Mouse (Mus musculus) mammary gland, adult 2 months (tissue): Measurements from ENCODE around the gene Nkapl. TPM values are rescaled to one million over a fixed set of nuclear protein-coding genes. Genes with fewer than 3 reads are reported as not detected.

Experiments
- polyA plus RNA-seq: library from polyadenylated mRNA; depleted of rRNA; stranded (reverse); fragments of >200 nt; gene quantifications from 2 replicates; pipeline ENCODE4 v1.2.3, GENCODE M21; 2012; ENCODE audit warnings: low replicate concordance; rRNA removed

Gene Nkapl
- polyA plus RNA-seq = 0.78 and 0.93 TPM in 2 replicates

GRCm38 (mm10) chr13:21468061-21469019, at the start of gene Nkapl:
TSS of gene Nkapl (minus strand) at chr13:21468509.

GRCm38 (mm10) chr13:21501182-21501581, 32.9 kb upstream of the Nkapl start, which contains the start of gene Gm11273:
TSS of gene Gm11273 (minus strand) at chr13:21501418.

DNA sequence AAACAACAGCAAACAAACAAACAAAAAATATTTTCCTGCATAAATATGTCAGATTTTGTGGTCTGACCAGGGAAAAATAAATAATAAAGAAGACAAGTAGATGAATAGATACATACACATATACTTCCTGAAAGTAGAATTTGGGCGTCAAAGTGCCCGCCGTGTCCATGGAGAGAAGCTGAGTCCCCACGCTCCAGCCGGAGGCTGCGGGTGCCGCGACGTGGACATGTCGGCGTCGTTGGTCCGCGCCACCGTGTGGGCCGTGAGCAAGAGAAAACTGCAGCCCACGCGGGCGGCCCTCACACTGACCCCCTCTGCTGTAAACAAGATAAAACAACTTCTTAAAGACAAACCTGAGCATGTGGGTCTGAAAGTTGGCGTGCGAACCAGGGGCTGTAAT, 26.8 kb upstream of the Nkapl start, which contains the start of gene AK157302:
Gene AK157302 (plus strand): TSS at position 144 of the 400 bp plus-strand sequence.

GRCm38 (mm10) chr13:21478759-21479670, 10.7 kb upstream of the Nkapl start, which contains the start of the genes Zkscan4 and Gm10065:
TSS of gene Zkscan4 (plus strand) at chr13:21478907.
TSS of gene Gm10065 (minus strand) at chr13:21479441.

GRCm38 (mm10) chr13:21453449-21453848, 14.9 kb downstream of the Nkapl start, which contains the start of gene Zscan26:
TSS of gene Zscan26 (minus strand) at chr13:21453730.

DNA sequence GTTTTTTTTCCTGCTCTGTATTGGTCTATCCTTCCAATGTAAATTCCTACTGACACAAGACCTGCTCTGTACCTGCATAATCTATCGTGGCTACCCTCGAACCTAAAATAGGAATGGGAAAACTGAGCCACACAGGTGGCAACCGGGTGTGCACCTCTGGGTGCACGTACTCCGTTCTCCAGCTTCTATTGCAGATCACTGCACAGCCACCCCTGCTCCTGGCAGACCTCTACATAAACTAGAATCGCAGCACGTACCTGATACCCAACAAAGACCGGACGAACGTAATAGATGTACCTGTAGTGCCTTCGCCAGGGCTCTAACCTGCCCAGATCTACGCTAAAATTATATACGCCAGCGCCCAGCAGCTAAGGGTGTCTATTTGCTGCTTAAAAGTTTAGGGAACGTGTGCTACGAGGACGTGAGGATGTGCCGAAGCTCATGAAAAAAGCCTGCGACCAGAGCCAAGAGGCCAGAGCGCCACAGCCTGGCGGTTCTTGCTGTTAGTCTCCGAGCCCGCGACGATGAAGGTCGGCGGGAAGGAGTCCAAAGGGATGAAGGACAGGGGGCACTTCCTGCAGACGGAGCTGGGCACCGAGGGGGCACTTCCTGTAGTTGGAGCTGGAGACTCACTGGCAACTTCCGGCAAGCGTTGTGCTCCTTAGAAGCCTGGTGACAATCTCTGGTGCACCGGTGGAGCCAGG, 27.7 kb downstream of the Nkapl start, which contains the start of gene Pgbd1:
Gene Pgbd1 (minus strand): TSS at position 556 of the 704 bp plus-strand sequence.

Other genes starting within 250 kb of the Nkapl start
- not detected in 2 replicates for gene Gpx5, start 175.8 kb downstream of the Nkapl start, polyA plus RNA-seq
- gene Gpx6, start 156.4 kb downstream of the Nkapl start, polyA plus RNA-seq = not detected in 2 replicates
- not detected in 2 replicates for gene Olfr1367, start 121.6 kb downstream of the Nkapl start, polyA plus RNA-seq
- 0.57 and 1.9 TPM in 2 replicates for gene Zscan12, start 105.7 kb downstream of the Nkapl start, polyA plus RNA-seq
- 20.3 and 33.3 TPM in 2 replicates for gene Zkscan3, start 65.8 kb downstream of the Nkapl start, polyA plus RNA-seq
- 0.13 and 0.37 TPM in 2 replicates for gene Pgbd1, start 27.5 kb downstream of the Nkapl start, polyA plus RNA-seq
- gene Zscan26, start 14.8 kb downstream of the Nkapl start, polyA plus RNA-seq = 8.0 and 24.0 TPM in 2 replicates
- gene Zkscan4, start 10.4 kb upstream of the Nkapl start, polyA plus RNA-seq = 0.83 and 0.84 TPM in 2 replicates
- gene Gm10065, start 10.9 kb upstream of the Nkapl start, polyA plus RNA-seq = not detected in 2 replicates
- 0.10 and 0.29 TPM in 2 replicates for gene AK157302, start 26.7 kb upstream of the Nkapl start, polyA plus RNA-seq
- 7.7 and 27.9 TPM in 2 replicates for gene Gm11273, start 32.9 kb upstream of the Nkapl start, polyA plus RNA-seq
- 2.2 and 7.0 TPM in 2 replicates for gene Zkscan8, start 62.6 kb upstream of the Nkapl start, polyA plus RNA-seq
- gene Olfr1366, start 74.3 kb upstream of the Nkapl start, polyA plus RNA-seq = not detected in 2 replicates
- gene Olfr1535, start 91.4 kb upstream of the Nkapl start, polyA plus RNA-seq = not detected in 2 replicates
- gene Olfr1364, start 113.2 kb upstream of the Nkapl start, polyA plus RNA-seq = not detected in 2 replicates
- gene Olfr1362, start 145.5 kb upstream of the Nkapl start, polyA plus RNA-seq = 0.03 and 0.04 TPM in 2 replicates
- 0.03 TPM in 1 of 2 replicates, not detected in the other for gene Olfr11, start 174.0 kb upstream of the Nkapl start, polyA plus RNA-seq
- not detected in 2 replicates for gene Olfr1361, start 194.9 kb upstream of the Nkapl start, polyA plus RNA-seq
- gene Olfr1360, start 208.9 kb upstream of the Nkapl start, polyA plus RNA-seq = not detected in 2 replicates
- gene Olfr1359, start 229.6 kb upstream of the Nkapl start, polyA plus RNA-seq = not detected in 2 replicates
- 1.7 and 11.3 TPM in 2 replicates for gene Hist1h2bl, start 247.6 kb upstream of the Nkapl start, polyA plus RNA-seq
- 2.7 and 18.5 TPM in 2 replicates for gene Hist1h2ai, start 247.9 kb upstream of the Nkapl start, polyA plus RNA-seq
- 6.1 and 31.9 TPM in 2 replicates for gene Hist1h3h, start 249.2 kb upstream of the Nkapl start, polyA plus RNA-seq